Mouse (Mus musculus) megakaryocyte, embryonic 14.5 days (primary cell): ENCODE data around the gene Nfat5.

Source experiments
- FLI1 ChIP-seq: IDR thresholded peaks from 2 replicates; pipeline ENCODE4 v1.6.1; 2012; ENCODE audit warnings: low read length, inconsistent platforms, mixed read lengths
- GATA1 ChIP-seq: IDR thresholded peaks from 3 replicates; pipeline ENCODE4 v1.6.1; 2012; ENCODE audit warnings: mixed read lengths, low read length, inconsistent platforms, borderline replicate concordance

GRCm38 (mm10) chr8:107254951-107255457, 38.3 kb upstream of the Nfat5 start:
- no peak for TF ChIP-seq FLI1
- TF ChIP-seq GATA1, result no peak
